Mouse (Mus musculus) hindbrain, postnatal 0 days (tissue): ENCODE data around the gene Reln. TPM values are rescaled to one million over a fixed set of nuclear protein-coding genes. Genes with fewer than 3 reads are reported as not detected.

ENCODE experiments used
- ATAC-seq: fragments of 200-750 bp; cut with Nextera tagmentation; 2 replicates; pipeline ENCODE4 v1.8.0; 2017; ENCODE audit warnings: mild to moderate bottlenecking, moderate TSS enrichment, moderate library complexity
- DNase-seq: peaks from one replicate; pipeline ENCODE4 v3.0.0-alpha.2; 2015; ENCODE audit warnings: low spot score
- H3K27ac ChIP-seq: fragments of 300-500 bp; sonication (generic); 2 replicates; pipeline ENCODE4 v1.5.1; 2014; ENCODE audit warnings: mild to moderate bottlenecking
- H3K27me3 ChIP-seq: fragments of 300-500 bp; sonication (generic); 2 replicates; pipeline ENCODE4 v1.6.1; 2014; ENCODE audit warnings: low read length, mixed read lengths; ENCODE audit not compliant: insufficient read depth
- H3K36me3 ChIP-seq: fragments of 300-500 bp; sonication (generic); 2 replicates; pipeline ENCODE4 v1.6.1; 2014; ENCODE audit warnings: low read length, mixed read lengths; ENCODE audit not compliant: insufficient read depth
- H3K4me1 ChIP-seq: fragments of 300-500 bp; sonication (generic); 2 replicates; pipeline ENCODE4 v1.6.1; 2014; ENCODE audit warnings: antibody characterized with exemption, low read length, mixed read lengths; ENCODE audit not compliant: insufficient read depth
- H3K4me2 ChIP-seq: fragments of 300-500 bp; sonication (generic); 2 replicates; pipeline ENCODE4 v1.6.1; 2014; ENCODE audit warnings: low read depth, mild to moderate bottlenecking, low read length, moderate library complexity, mixed read lengths
- H3K4me3 ChIP-seq: fragments of 300-500 bp; sonication (generic); 2 replicates; pipeline ENCODE4 v1.5.1; 2014; ENCODE audit warnings: low read length
- H3K9ac ChIP-seq: fragments of 300-500 bp; sonication (generic); replicated peaks from 2 replicates; pipeline ENCODE4 v1.6.1; 2014; ENCODE audit warnings: mild to moderate bottlenecking, low read length, moderate library complexity, mixed read lengths
- H3K9me3 ChIP-seq: fragments of 300-500 bp; sonication (generic); 2 replicates; pipeline ENCODE4 v1.6.1; 2016; ENCODE audit warnings: low read length, mixed read lengths
- CTCF ChIP-seq: IDR thresholded peaks from 2 replicates; pipeline ENCODE4 v1.5.1; 2016; ENCODE audit warnings: antibody characterized with exemption, control low read depth, low read depth
- WGBS: fragments of 180-500 bp; shearing (Covaris S2); extraction: QIAGEN DNeasy Blood & Tissue Kit; methylation state at CpG from one replicate; pipeline ENCODE4 v1.1.7; 2014; 5-methylcytosine and 5-hydroxymethylcytosine counted together
- polyA plus RNA-seq: library from polyadenylated mRNA; unstranded; fragments of >200 nt; fragmentation: Nextera tagmentation; extraction: Ambion mirVana; gene quantifications from 2 replicates; pipeline ENCODE4 v1.2.1, GENCODE M21; 2015
- total RNA-seq: library from RNA; depleted of rRNA; stranded (reverse); fragments of >200 nt; gene quantifications from 2 replicates; pipeline ENCODE4 v1.2.3, GENCODE M21; 2014

Gene Reln
- total and polyA plus RNA-seq, 2 experiments from 2014 or later: 41.9 to 226 TPM

GRCm38 (mm10) chr5:22312995-22313394 is 31.5 kb downstream of the Reln start:
- H3K4me2 ChIP-seq: peak overlapping the region; percentile 18; the same call in 1 of the 2 replicates
- no peaks in the 10 kb centered on the region for H3K27me3 ChIP-seq
- no peak for TF ChIP-seq CTCF
- H3K4me1 ChIP-seq: 0 out of 2 replicates have a peak, but pooled peaks cover 6% of the 10 kb centered on the region
- DNase-seq: no peak
- 59% methylated on average over 10 of the region's 10 CpGs for WGBS
- no peak overlapping the region for H3K4me3 ChIP-seq
- H3K27ac ChIP-seq: no peak overlapping the region
- H3K36me3 ChIP-seq: no peaks in the 10 kb centered on the region
- H3K9me3 ChIP-seq: no peaks in the 10 kb centered on the region
- H3K9ac ChIP-seq: no peak overlapping the region
- ATAC-seq: no peak

- H3K9ac ChIP-seq: no peak overlapping the region
Measured at GRCm38 (mm10) chr5:22311046-22311445, 33.5 kb downstream of the Reln start.

GRCm38 (mm10) chr5:22309001-22309400 is 35.5 kb downstream of the Reln start:
- Histone ChIP-seq H3K27ac (no peak overlapping the region), H3K9ac (no peak overlapping the region), H3K9me3 (no peaks in the 10 kb centered on the region), H3K4me3 (no peak overlapping the region), H3K36me3 (no peaks in the 10 kb centered on the region), H3K27me3 (no peaks in the 10 kb centered on the region), H3K4me1 (0 out of 2 replicates have a peak, but pooled peaks cover 6% of the 10 kb centered on the region), H3K4me2 (no peak overlapping the region)
- 17% methylated on average over 2 of the region's 2 CpGs for WGBS
- no peak for DNase-seq
- no peak for TF ChIP-seq CTCF
- no peak for ATAC-seq

More at GRCm38 (mm10) chr5:22311046-22311445, 33.5 kb downstream of the Reln start:
- DNase-seq: no peak
- no peak for ATAC-seq
- no peaks in the 10 kb centered on the region for H3K9me3 ChIP-seq
- H3K4me1 ChIP-seq: 0 out of 2 replicates have a peak, but pooled peaks cover 6% of the 10 kb centered on the region
- no peak overlapping the region for H3K27ac ChIP-seq
- no peaks in the 10 kb centered on the region for H3K36me3 ChIP-seq
- H3K4me3 ChIP-seq: no peak overlapping the region
- 73% methylated on average over 4 of the region's 4 CpGs for WGBS
- H3K27me3 ChIP-seq: no peaks in the 10 kb centered on the region
- TF ChIP-seq CTCF: no peak
- no peak overlapping the region for H3K4me2 ChIP-seq

GRCm38 (mm10) chr5:22307853-22308252 is 36.6 kb downstream of the Reln start:
- H3K9ac ChIP-seq: no peak overlapping the region
- H3K36me3 ChIP-seq: no peaks in the 10 kb centered on the region
- no peaks in the 10 kb centered on the region for H3K9me3 ChIP-seq
- TF ChIP-seq CTCF: no peak
- H3K4me1 ChIP-seq: 0 out of 2 replicates have a peak, but pooled peaks cover 10% of the 10 kb centered on the region
- H3K27ac ChIP-seq: no peak overlapping the region
- 77% methylated on average over 4 of the region's 4 CpGs for WGBS
- ATAC-seq: no peak
- no peak overlapping the region for H3K4me2 ChIP-seq
- no peak overlapping the region for H3K4me3 ChIP-seq
- DNase-seq: no peak
- H3K27me3 ChIP-seq: no peaks in the 10 kb centered on the region

- Histone ChIP-seq H3K27ac (no peak overlapping the region), H3K36me3 (no peaks in the 10 kb centered on the region), H3K4me3 (no peak overlapping the region), H3K4me2 (no peak overlapping the region), H3K9me3 (no peaks in the 10 kb centered on the region), H3K4me1 (0 out of 2 replicates have a peak, but pooled peaks cover 9% of the 10 kb centered on the region), H3K27me3 (no peaks in the 10 kb centered on the region), H3K9ac (no peak overlapping the region)
- 0 out of 2 replicates have a peak, but pooled peaks have one; percentile 59 for ATAC-seq
- peak; percentile 34 for DNase-seq
- no peak for TF ChIP-seq CTCF
- WGBS: 33% methylated on average over 3 of the region's 3 CpGs
Measured at GRCm38 (mm10) chr5:22307072-22307471, 37.4 kb downstream of the Reln start.

GRCm38 (mm10) chr5:22303709-22304108 is 40.8 kb downstream of the Reln start:
- H3K4me1 ChIP-seq: 0 out of 2 replicates have a peak, but pooled peaks cover 9% of the 10 kb centered on the region
- DNase-seq (peak; percentile 38), ATAC-seq (no peak)
- H3K4me2 ChIP-seq: no peak overlapping the region
- H3K27ac ChIP-seq: no peak overlapping the region
- no peaks in the 10 kb centered on the region for H3K36me3 ChIP-seq
- H3K9me3 ChIP-seq: no peaks in the 10 kb centered on the region
- TF ChIP-seq CTCF: no peak
- no peaks in the 10 kb centered on the region for H3K27me3 ChIP-seq
- WGBS: 3% methylated on average over 1 of the region's 1 CpGs
- no peak overlapping the region for H3K9ac ChIP-seq
- H3K4me3 ChIP-seq: no peak overlapping the region

- ATAC-seq: peak; percentile 76
- H3K36me3 ChIP-seq: no peaks in the 10 kb centered on the region
- 50% methylated on average over 5 of the region's 5 CpGs for WGBS
- H3K27me3 ChIP-seq: no peaks in the 10 kb centered on the region
- no peak overlapping the region for H3K4me3 ChIP-seq
- 0 out of 2 replicates have a peak, but pooled peaks cover 9% of the 10 kb centered on the region for H3K4me1 ChIP-seq
- no peaks in the 10 kb centered on the region for H3K9me3 ChIP-seq
- H3K4me2 ChIP-seq: no peak overlapping the region
- TF ChIP-seq CTCF: no peak
- peak; percentile 67 for DNase-seq
- peak overlapping the region; percentile 45; the same call in 1 of the 2 replicates for H3K27ac ChIP-seq
- H3K9ac ChIP-seq: no peak overlapping the region
Measured at GRCm38 (mm10) chr5:22302309-22302708, 42.2 kb downstream of the Reln start.
